Mouse (Mus musculus): Measurements from ENCODE around the gene Hsd17b6. TPM values are rescaled to one million over a fixed set of nuclear protein-coding genes. Genes with fewer than 3 reads are reported as not detected.

Gene Hsd17b6
- total and polyA plus RNA-seq, 3 experiments: 0.15 TPM; not detected in 2

GRCm38 (mm10) chr10:128008207-128008889, 937 bp upstream of the Hsd17b6 start:
- Histone ChIP-seq H3K79me2 (ENCODE audit: control insufficient read depth, insufficient read depth, low read length, poor library complexity) (no peaks in the 10 kb centered on the region), H3K4me3 (ENCODE audit: control insufficient read depth in 1 of 2, insufficient read depth in 1 of 2, low read depth in 2 of 2, low read length in 2 of 2) (no peak overlapping the region), H3K4me1 (ENCODE audit: control insufficient read depth in 1 of 2, insufficient read depth in 2 of 2, low read length in 2 of 2) (no peaks in the 10 kb centered on the region), H3K27me3 (ENCODE audit: control insufficient read depth in 1 of 2, insufficient read depth in 2 of 2, low read length in 2 of 2) (peaks cover 1 to 4% of the 10 kb centered on the region in 2 experiments), H3K36me3 (ENCODE audit: control insufficient read depth in 1 of 2, insufficient read depth in 2 of 2, low read length in 2 of 2) (no peaks in the 10 kb centered on the region; a peak in 1 of 4 replicates), H3K9me3 (replicated peaks; ENCODE audit: insufficient read depth, low read length) (no peaks in the 10 kb centered on the region), H3K27ac (ENCODE audit: control insufficient read depth, low read depth, low read length) (no peak overlapping the region), H3K9ac (ENCODE audit: control insufficient read depth, low read depth, low read length, poor library complexity, severe bottlenecking) (no peak overlapping the region)
- DNase-seq (ENCODE audit: low read depth, low spot score): peak; percentile 88
- TF ChIP-seq HCFC1 (IDR thresholded peaks at IDR 0.05; ENCODE audit: low read depth, low read length) (0 out of 2 replicates have a peak, but pooled peaks have one; percentile 18), ZC3H11A (IDR thresholded peaks at IDR 0.05; ENCODE audit: low read depth, low read length) (peak; percentile 84), CTCF (IDR thresholded peaks at IDR 0.05 in 2 of 3, conservative IDR thresholded peaks at IDR 0.05 in 1 of 3; ENCODE audit: control insufficient read depth in 1 of 3, insufficient read depth in 1 of 3, low read depth in 2 of 3, low read length in 3 of 3, poor library complexity in 1 of 3, severe bottlenecking in 1 of 3) (peak; percentile 37 to 94 (median 76); a peak in 5 of 6 replicates), RAD21 (IDR thresholded peaks at IDR 0.05; ENCODE audit: low read depth, low read length) (peak; percentile 97), MAX (IDR thresholded peaks at IDR 0.05; ENCODE audit: low read length) (no peak), TCF12 (IDR thresholded peaks at IDR 0.05; ENCODE audit: low read depth, low read length) (no peak), USF1 (IDR thresholded peaks at IDR 0.05; ENCODE audit: low read depth, low read length) (no peak), ZNF384 (IDR thresholded peaks at IDR 0.05; ENCODE audit: low read depth, low read length) (no peak), SIN3A (IDR thresholded peaks at IDR 0.05; ENCODE audit: low read length) (peak; percentile 59), ELF1 (IDR thresholded peaks at IDR 0.05; ENCODE audit: low read depth, low read length) (peak; percentile 49; the same call in 1 of the 2 replicates), SMC3 (IDR thresholded peaks at IDR 0.05; ENCODE audit: low read depth, low read length) (peak; percentile 88), JUND (IDR thresholded peaks at IDR 0.05; ENCODE audit: low read depth, low read length) (0 out of 2 replicates have a peak, but pooled peaks have one; percentile 31)

- Histone ChIP-seq H3K79me2 (ENCODE audit: control insufficient read depth, insufficient read depth, low read length, poor library complexity) (no peaks in the 10 kb centered on the region), H3K4me1 (ENCODE audit: control insufficient read depth in 1 of 2, insufficient read depth in 2 of 2, low read length in 2 of 2) (no peaks in the 10 kb centered on the region), H3K9me3 (replicated peaks; ENCODE audit: insufficient read depth, low read length) (no peaks in the 10 kb centered on the region), H3K9ac (ENCODE audit: control insufficient read depth, low read depth, low read length, poor library complexity, severe bottlenecking) (no peak overlapping the region), H3K27me3 (ENCODE audit: control insufficient read depth in 1 of 2, insufficient read depth in 2 of 2, low read length in 2 of 2) (peaks cover 3 to 6% of the 10 kb centered on the region in 2 experiments), H3K4me3 (ENCODE audit: control insufficient read depth in 1 of 2, insufficient read depth in 1 of 2, low read depth in 2 of 2, low read length in 2 of 2) (no peak overlapping the region), H3K36me3 (ENCODE audit: control insufficient read depth in 1 of 2, insufficient read depth in 2 of 2, low read length in 2 of 2) (no peaks in the 10 kb centered on the region; a peak in 1 of 4 replicates), H3K27ac (ENCODE audit: control insufficient read depth, low read depth, low read length) (no peak overlapping the region)
- DNase-seq (ENCODE audit: low read depth, low spot score): no peak
- TF ChIP-seq CHD2 (IDR thresholded peaks at IDR 0.05; ENCODE audit: low read length) (no peak), USF1 (IDR thresholded peaks at IDR 0.05; ENCODE audit: low read depth, low read length) (no peak), SMC3 (IDR thresholded peaks at IDR 0.05; ENCODE audit: low read depth, low read length) (no peak), ETS1 (IDR thresholded peaks at IDR 0.05; ENCODE audit: low read depth, low read length) (no peak), MXI1 (IDR thresholded peaks at IDR 0.05; ENCODE audit: low read depth, low read length) (no peak), GABPA (IDR thresholded peaks at IDR 0.05; ENCODE audit: low read depth, low read length) (no peak), SIN3A (IDR thresholded peaks at IDR 0.05; ENCODE audit: low read length) (no peak), BHLHE40 (IDR thresholded peaks at IDR 0.05; ENCODE audit: borderline replicate concordance, low read depth, low read length) (no peak), ZC3H11A (IDR thresholded peaks at IDR 0.05; ENCODE audit: low read depth, low read length) (no peak), KAT2A (conservative IDR thresholded peaks at IDR 0.05; ENCODE audit: low read depth, low read length) (no peak), MEF2A (IDR thresholded peaks at IDR 0.05; ENCODE audit: extremely low read depth, insufficient replicate concordance, low read depth, low read length, poor library complexity, severe bottlenecking) (no peak), POLR2AphosphoS5 (IDR thresholded peaks at IDR 0.05; ENCODE audit: borderline replicate concordance, low read depth, low read length) (no peak), MYB (IDR thresholded peaks at IDR 0.05; ENCODE audit: low read depth, low read length) (no peak), ZKSCAN1 (IDR thresholded peaks at IDR 0.05; ENCODE audit: low read depth, low read length) (no peak), TCF12 (IDR thresholded peaks at IDR 0.05; ENCODE audit: low read depth, low read length) (no peak), NRF1 (IDR thresholded peaks at IDR 0.05; ENCODE audit: insufficient read depth, low read depth, low read length, poor library complexity, severe bottlenecking) (no peak)
Observed at GRCm38 (mm10) chr10:128005479-128005878, 1.9 kb downstream of the Hsd17b6 start.
